Mouse (Mus musculus) bone marrow macrophage, adult 2 months (primary cell): Measurements from ENCODE around the gene Rad51b. TPM values are rescaled to one million over a fixed set of nuclear protein-coding genes. Genes with fewer than 3 reads are reported as not detected.

Source experiments
- H3K27ac ChIP-seq: 2 replicates; pipeline ENCODE4 v1.5.1; 2012; ENCODE audit warnings: low read depth, low read length; ENCODE audit not compliant: insufficient read depth
- H3K4me1 ChIP-seq: 2 replicates; pipeline ENCODE4 v1.6.1; 2012; ENCODE audit warnings: low read length; ENCODE audit not compliant: control insufficient read depth, insufficient read depth
- H3K4me3 ChIP-seq: 2 replicates; pipeline ENCODE4 v1.5.1; 2012; ENCODE audit warnings: mild to moderate bottlenecking, low read length, moderate library complexity; ENCODE audit not compliant: insufficient read depth
- CTCF ChIP-seq: IDR thresholded peaks from 2 replicates; pipeline ENCODE4 v1.5.1; 2012; ENCODE audit warnings: low read depth, mild to moderate bottlenecking, low read length, moderate library complexity
- POLR2A ChIP-seq: IDR thresholded peaks from 2 replicates; pipeline ENCODE4 v1.6.1; 2012; ENCODE audit warnings: mild to moderate bottlenecking, low read depth, low read length, borderline replicate concordance
- polyA plus RNA-seq: library from polyadenylated mRNA; stranded (reverse); fragments of >200 nt; gene quantifications from 2 replicates; pipeline ENCODE4 v1.2.4, GENCODE M21; 2012; ENCODE audit not compliant: missing spikeins, insufficient read depth, insufficient read length

The Rad51b gene
- polyA plus RNA-seq, 1 experiment: 2.8 TPM

- Histone ChIP-seq H3K4me3 (no peak overlapping the region), H3K4me1 (peaks cover 17% of the 10 kb centered on the region), H3K27ac (no peak overlapping the region)
- TF ChIP-seq POLR2A: no peak
- TF ChIP-seq CTCF: no peak
Measured at GRCm38 (mm10) chr12:79793382-79793781, 496.3 kb downstream of the Rad51b start.

GRCm38 (mm10) chr12:79794802-79795201, 497.7 kb downstream of the Rad51b start:
- TF ChIP-seq POLR2A (no peak), CTCF (no peak)

GRCm38 (mm10) chr12:79796260-79796659, 499.2 kb downstream of the Rad51b start:
- TF ChIP-seq POLR2A (no peak), CTCF (no peak)
- Histone ChIP-seq H3K4me3 (no peak overlapping the region), H3K4me1 (peaks cover 17% of the 10 kb centered on the region), H3K27ac (no peak overlapping the region)

More at GRCm38 (mm10) chr12:79794802-79795201, 497.7 kb downstream of the Rad51b start:
- peaks cover 17% of the 10 kb centered on the region for H3K4me1 ChIP-seq
- H3K4me3 ChIP-seq: no peak overlapping the region
- H3K27ac ChIP-seq: no peak overlapping the region

GRCm38 (mm10) chr12:79796823-79797821, 500.0 kb downstream of the Rad51b start:
- TF ChIP-seq POLR2A (no peak), CTCF (no peak)
- H3K27ac ChIP-seq: peak overlapping the region; percentile 39
- H3K4me3 ChIP-seq: no peak overlapping the region
- H3K4me1 ChIP-seq: peaks cover 17% of the 10 kb centered on the region

- no peak overlapping the region for H3K4me3 ChIP-seq
- H3K4me1 ChIP-seq: peaks cover 15% of the 10 kb centered on the region
- TF ChIP-seq CTCF (no peak), POLR2A (no peak)
- H3K27ac ChIP-seq: no peak overlapping the region
Measured at GRCm38 (mm10) chr12:79798488-79798887, 501.4 kb downstream of the Rad51b start.

- H3K4me1 ChIP-seq: peaks cover 15% of the 10 kb centered on the region
- no peak overlapping the region for H3K4me3 ChIP-seq
- no peak for TF ChIP-seq CTCF
- TF ChIP-seq POLR2A: no peak
- H3K27ac ChIP-seq: no peak overlapping the region
Measured at GRCm38 (mm10) chr12:79799370-79799769, 502.3 kb downstream of the Rad51b start.

GRCm38 (mm10) chr12:79803670-79804069, 506.6 kb downstream of the Rad51b start:
- no peak overlapping the region for H3K4me3 ChIP-seq
- H3K4me1 ChIP-seq: no peaks in the 10 kb centered on the region
- TF ChIP-seq CTCF: no peak
- TF ChIP-seq POLR2A: no peak
- no peak overlapping the region for H3K27ac ChIP-seq

- Histone ChIP-seq H3K27ac (no peak overlapping the region), H3K4me3 (no peak overlapping the region), H3K4me1 (no peaks in the 10 kb centered on the region)
- TF ChIP-seq POLR2A (no peak), CTCF (no peak)
Measured at GRCm38 (mm10) chr12:79804776-79805524, 507.9 kb downstream of the Rad51b start.

GRCm38 (mm10) chr12:79806990-79807389, 509.9 kb downstream of the Rad51b start:
- Histone ChIP-seq H3K4me3 (no peak overlapping the region), H3K4me1 (no peaks in the 10 kb centered on the region), H3K27ac (no peak overlapping the region)
- TF ChIP-seq POLR2A (no peak), CTCF (no peak)
